Mouse (Mus musculus): ENCODE measurements around the gene Rab3il1. TPM values are rescaled to one million over a fixed set of nuclear protein-coding genes. Genes with fewer than 3 reads are reported as not detected.
A peak's percentile ranks its signal among the peaks of the same experiment; 100 is the strongest.

Rab3il1 gene
- polyA plus RNA-seq, 1 experiment = 13.6 TPM

GRCm38 (mm10) chr19:9982151-9982851, 19.2 kb upstream of the Rab3il1 start:
- DNase-seq (ENCODE audit: extremely low spot score in 1 of 2, low spot score in 1 of 2) = peak; percentile 90 to 96

- peak; percentile 50 to 59 for DNase-seq (ENCODE audit: extremely low spot score in 1 of 2, low spot score in 1 of 2)
Measured at GRCm38 (mm10) chr19:9982852-9983542, 18.5 kb upstream of the Rab3il1 start.

GRCm38 (mm10) chr19:9984111-9985055, 17.1 kb upstream of the Rab3il1 start:
- no peak for DNase-seq (ENCODE audit: extremely low spot score in 1 of 2, low spot score in 1 of 2)

GRCm38 (mm10) chr19:9985190-9985899, 16.1 kb upstream of the Rab3il1 start:
- no peak for DNase-seq (ENCODE audit: extremely low spot score in 1 of 2, low spot score in 1 of 2)

GRCm38 (mm10) chr19:9985900-9986421, 15.5 kb upstream of the Rab3il1 start:
- DNase-seq (ENCODE audit: extremely low spot score in 1 of 2, low spot score in 1 of 2) = no peak

GRCm38 (mm10) chr19:9987192-9987591, 14.3 kb upstream of the Rab3il1 start:
- no peak for DNase-seq (ENCODE audit: extremely low spot score in 1 of 2, low spot score in 1 of 2)

- no peak for DNase-seq (ENCODE audit: extremely low spot score in 1 of 2, low spot score in 1 of 2)
Measured at GRCm38 (mm10) chr19:9987593-9987992, 13.9 kb upstream of the Rab3il1 start.

- no peak for DNase-seq (ENCODE audit: extremely low spot score in 1 of 2, low spot score in 1 of 2)
Measured at GRCm38 (mm10) chr19:9989171-9989883, 12.1 kb upstream of the Rab3il1 start.

- DNase-seq (ENCODE audit: extremely low spot score in 1 of 2, low spot score in 1 of 2) = no peak
Measured at GRCm38 (mm10) chr19:9989884-9990256, 11.6 kb upstream of the Rab3il1 start.

- DNase-seq (ENCODE audit: extremely low spot score in 1 of 2, low spot score in 1 of 2) = peak in 1 of 2 experiments; percentile 90
Measured at GRCm38 (mm10) chr19:9991304-9991703, 10.2 kb upstream of the Rab3il1 start.

- DNase-seq (ENCODE audit: extremely low spot score in 1 of 2, low spot score in 1 of 2) = no peak
Measured at GRCm38 (mm10) chr19:9992011-9992958, 9.2 kb upstream of the Rab3il1 start.

GRCm38 (mm10) chr19:9993036-9993656, 8.3 kb upstream of the Rab3il1 start:
- peak; percentile 53 to 87 for DNase-seq (ENCODE audit: extremely low spot score in 1 of 2, low spot score in 1 of 2)

- DNase-seq (ENCODE audit: extremely low spot score in 1 of 2, low spot score in 1 of 2) = no peak
Measured at GRCm38 (mm10) chr19:9997204-9998062, 4.0 kb upstream of the Rab3il1 start.

GRCm38 (mm10) chr19:9998063-9998416, 3.4 kb upstream of the Rab3il1 start:
- no peak for DNase-seq (ENCODE audit: extremely low spot score in 1 of 2, low spot score in 1 of 2)

- no peak for DNase-seq (ENCODE audit: extremely low spot score in 1 of 2, low spot score in 1 of 2)
Measured at GRCm38 (mm10) chr19:9998736-9999486, 2.6 kb upstream of the Rab3il1 start.

GRCm38 (mm10) chr19:10000330-10000729, 1.1 kb upstream of the Rab3il1 start:
- peak in 1 of 2 experiments; percentile 60 for DNase-seq (ENCODE audit: extremely low spot score in 1 of 2, low spot score in 1 of 2)
